Comparison of ENCODE assay signal across 24 mouse cellular contexts in the genomic region with DNA sequence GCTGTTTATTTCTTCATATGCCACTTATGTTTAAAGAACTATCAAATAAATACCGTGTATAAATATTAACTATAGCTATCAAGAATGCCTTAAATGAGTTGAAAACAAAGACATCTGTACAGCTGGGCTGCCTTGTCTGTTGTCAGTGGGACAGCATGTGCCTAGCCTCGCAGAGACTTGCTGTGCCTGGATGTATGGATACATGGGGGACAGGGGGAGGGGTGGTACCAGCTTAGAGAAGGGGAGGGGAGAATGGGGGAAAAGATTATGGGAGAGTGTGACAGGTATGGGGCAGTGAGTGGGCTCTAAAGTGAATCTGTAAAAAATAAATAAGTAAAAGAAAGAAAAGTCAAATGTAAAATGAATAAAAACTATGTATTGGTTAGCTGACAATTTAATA.
"Had no signal": no experiment of that assay in that cellular context is flagged by ENCODE, and none has a peak within 500 bp of the region (broad histone marks: within the 10 kb centered on the region; RNA-seq: fewer than 3 reads in every experiment).

No protein-coding gene starts in this region.

- ATAC-seq: forebrain, postnatal 0 days; hindbrain, postnatal 0 days; intestine, embryonic 16.5 days had no signal

- DNase-seq: forebrain, postnatal 0 days; gastrocnemius, postnatal 14 days; gastrocnemius, postnatal 36 days; heart, adult 11 months; heart, adult 2 months; heart, postnatal 14 days; heart, postnatal 36 days; kidney, adult 11 months; kidney, adult 2 months; kidney, adult 9 months; kidney, postnatal 14 days; kidney, postnatal 36 days; layer of hippocampus, adult 9-11 months; layer of hippocampus, postnatal 36 days; left cerebral cortex, postnatal 4 days had no signal

- H3K27me3 ChIP-seq: heart, embryonic 13.5 days; heart, embryonic 15.5 days; hindbrain, embryonic 15.5 days; kidney, embryonic 15.5 days; limb, embryonic 13.5 days had no signal

- H3K4me2 ChIP-seq: heart, embryonic 11.5 days; heart, embryonic 13.5 days; heart, embryonic 15.5 days; hindbrain, embryonic 15.5 days; kidney, embryonic 15.5 days; limb, embryonic 13.5 days had no signal

- H3K9ac ChIP-seq: forebrain, postnatal 0 days; heart, embryonic 13.5 days; heart, embryonic 15.5 days; hindbrain, embryonic 15.5 days; kidney, embryonic 15.5 days; limb, embryonic 13.5 days had no signal

- H3K36me3 ChIP-seq: heart, embryonic 13.5 days; heart, embryonic 15.5 days; hindbrain, embryonic 15.5 days; kidney, embryonic 15.5 days; limb, embryonic 13.5 days had no signal

- H3K9me3 ChIP-seq: heart, embryonic 13.5 days; heart, embryonic 15.5 days; hindbrain, embryonic 15.5 days; kidney, embryonic 15.5 days; limb, embryonic 13.5 days had no signal

- H3K27ac ChIP-seq: heart, adult 2 months; heart, embryonic 13.5 days; heart, embryonic 15.5 days; hindbrain, embryonic 15.5 days; hindbrain, postnatal 0 days; kidney, embryonic 15.5 days; kidney, postnatal 0 days; limb, embryonic 13.5 days had no signal

- H3K4me3 ChIP-seq: heart, adult 2 months; heart, embryonic 13.5 days; heart, embryonic 15.5 days; hindbrain, embryonic 15.5 days; kidney, embryonic 15.5 days; limb, embryonic 13.5 days had no signal

- H3K4me1 ChIP-seq: heart, embryonic 13.5 days; heart, embryonic 15.5 days; kidney, embryonic 15.5 days; limb, embryonic 13.5 days had no signal
